Mouse (Mus musculus) megakaryocyte, embryonic 14.5 days (primary cell): ENCODE results near the gene Ralgapa2. TPM values are rescaled to one million over a fixed set of nuclear protein-coding genes. Genes with fewer than 3 reads are reported as not detected.

ENCODE experiments used
- H3K27me3 ChIP-seq: replicated peaks from 2 replicates; pipeline ENCODE3; 2012; ENCODE audit warnings: inconsistent platforms
- H3K36me3 ChIP-seq: replicated peaks from 2 replicates; pipeline ENCODE3; 2012; ENCODE audit warnings: low read length, inconsistent platforms, mixed read lengths
- H3K4me1 ChIP-seq: 2 replicates; pipeline ENCODE4 v1.6.1; 2012; ENCODE audit warnings: inconsistent platforms
- H3K4me3 ChIP-seq: replicated peaks from 2 replicates; pipeline ENCODE3; 2012; ENCODE audit warnings: moderate library complexity, mild to moderate bottlenecking, inconsistent platforms
- H3K9me3 ChIP-seq: 2 replicates; pipeline ENCODE4 v1.6.1; 2012; ENCODE audit warnings: inconsistent platforms
- FLI1 ChIP-seq: IDR thresholded peaks from 2 replicates; pipeline ENCODE4 v1.6.1; 2012; ENCODE audit warnings: low read length, inconsistent platforms, mixed read lengths
- GATA1 ChIP-seq: IDR thresholded peaks from 3 replicates; pipeline ENCODE4 v1.6.1; 2012; ENCODE audit warnings: mixed read lengths, low read length, inconsistent platforms, borderline replicate concordance
- polyA plus RNA-seq: library from polyadenylated mRNA; stranded (reverse); fragments of >175 nt; gene quantifications from 2 replicates; pipeline ENCODE4 v1.2.3, GENCODE M21; 2012; ENCODE audit warnings: low replicate concordance; ENCODE audit not compliant: insufficient read depth

Gene Ralgapa2
- polyA plus RNA-seq, 1 experiment, result 1.8 TPM

GRCm38 (mm10) chr2:146416283-146416682, 95.9 kb downstream of the Ralgapa2 start:
- Histone ChIP-seq H3K4me3 (no peak overlapping the region), H3K4me1 (peaks cover 27% of the 10 kb centered on the region), H3K9me3 (no peaks in the 10 kb centered on the region), H3K27me3 (no peaks in the 10 kb centered on the region), H3K36me3 (peaks cover 79% of the 10 kb centered on the region)
- TF ChIP-seq GATA1 (no peak), FLI1 (no peak)

DNA sequence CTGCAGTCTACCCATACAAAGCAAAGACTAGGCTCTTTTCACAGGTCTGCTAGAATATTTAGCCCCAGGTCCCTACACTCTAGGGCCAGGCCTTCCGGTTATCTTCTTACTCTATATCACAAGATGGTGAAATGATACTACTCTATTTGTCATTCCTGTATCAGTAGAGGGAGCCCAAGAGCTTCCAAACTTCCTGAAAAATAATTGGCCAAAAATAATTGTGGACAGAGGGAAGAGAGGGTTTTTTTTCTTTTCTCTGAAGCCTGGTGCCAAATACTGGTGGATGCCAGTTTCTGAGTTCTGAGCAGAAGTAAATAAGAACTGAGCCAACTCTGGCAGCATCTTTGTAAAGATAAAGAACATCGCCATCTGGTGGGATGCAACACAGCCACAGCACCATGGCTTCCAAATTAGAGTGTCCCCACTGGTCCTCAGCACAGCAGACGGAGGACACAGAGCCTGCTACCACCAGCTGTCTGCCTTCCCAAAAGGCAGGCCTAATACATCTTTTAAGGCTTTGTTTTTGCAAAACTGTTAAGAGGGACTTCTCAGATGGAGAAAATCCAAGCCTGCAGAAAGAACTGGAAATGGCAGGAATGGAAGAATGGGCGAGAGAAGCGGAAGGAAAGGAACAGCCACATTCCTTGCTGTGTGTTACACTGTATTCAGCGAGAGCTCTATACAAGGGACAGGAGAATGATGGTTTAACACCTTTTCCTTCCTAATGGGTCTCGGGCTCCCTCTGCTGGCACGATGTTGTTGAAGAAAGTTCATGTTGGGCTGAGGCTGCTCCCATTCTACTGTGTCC, 97.5 kb downstream of the Ralgapa2 start:
- Histone ChIP-seq H3K36me3 (peaks cover 79% of the 10 kb centered on the region), H3K9me3 (no peaks in the 10 kb centered on the region), H3K27me3 (no peaks in the 10 kb centered on the region), H3K4me3 (no peak overlapping the region), H3K4me1 (peaks cover 30% of the 10 kb centered on the region)
- TF ChIP-seq FLI1 (no peak), GATA1 (no peak)

- Histone ChIP-seq H3K9me3 (no peaks in the 10 kb centered on the region), H3K36me3 (peaks cover 78% of the 10 kb centered on the region), H3K4me1 (peaks cover 30% of the 10 kb centered on the region), H3K27me3 (no peaks in the 10 kb centered on the region), H3K4me3 (no peak overlapping the region)
- TF ChIP-seq GATA1, result no peak
- no peak for TF ChIP-seq FLI1
Observed at GRCm38 (mm10) chr2:146412733-146413132, 99.4 kb downstream of the Ralgapa2 start.

DNA sequence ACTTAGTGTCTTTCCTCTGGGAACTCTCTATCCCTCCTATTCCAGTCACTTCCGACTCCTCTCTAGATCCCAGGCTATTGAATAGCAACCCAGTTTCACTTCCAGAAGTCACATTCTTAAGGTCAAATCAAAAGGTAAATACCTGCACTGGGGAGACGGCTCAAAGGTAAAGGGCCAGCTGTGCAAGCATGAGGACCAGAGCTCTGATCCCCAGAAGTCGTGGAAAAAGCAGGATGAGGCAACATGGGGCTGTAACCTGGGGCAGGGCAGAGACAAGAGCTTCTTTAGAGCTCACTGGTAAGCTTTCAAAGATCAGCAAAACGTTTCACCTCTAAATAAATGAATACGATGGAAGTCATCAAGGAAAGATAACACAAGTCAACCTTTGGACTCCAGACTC, 100.2 kb downstream of the Ralgapa2 start:
- TF ChIP-seq GATA1 (no peak), FLI1 (no peak)
- no peaks in the 10 kb centered on the region for H3K9me3 ChIP-seq
- H3K27me3 ChIP-seq, result no peaks in the 10 kb centered on the region
- H3K4me1 ChIP-seq, result peaks cover 32% of the 10 kb centered on the region
- H3K4me3 ChIP-seq, result no peak overlapping the region
- H3K36me3 ChIP-seq, result peaks cover 81% of the 10 kb centered on the region

GRCm38 (mm10) chr2:146407078-146407477, 105.1 kb downstream of the Ralgapa2 start:
- TF ChIP-seq GATA1, result no peak
- no peak for TF ChIP-seq FLI1
- Histone ChIP-seq H3K4me1 (peaks cover 24% of the 10 kb centered on the region), H3K4me3 (no peak overlapping the region)

GRCm38 (mm10) chr2:146401588-146401987, 110.6 kb downstream of the Ralgapa2 start:
- Histone ChIP-seq H3K27me3 (no peaks in the 10 kb centered on the region), H3K9me3 (no peaks in the 10 kb centered on the region), H3K4me1 (peaks cover 18% of the 10 kb centered on the region), H3K36me3 (peaks cover 82% of the 10 kb centered on the region), H3K4me3 (no peak overlapping the region)
- TF ChIP-seq GATA1 (no peak), FLI1 (no peak)

More at GRCm38 (mm10) chr2:146407078-146407477, 105.1 kb downstream of the Ralgapa2 start:
- Histone ChIP-seq H3K9me3 (no peaks in the 10 kb centered on the region), H3K36me3 (peaks cover 82% of the 10 kb centered on the region), H3K27me3 (no peaks in the 10 kb centered on the region)

DNA sequence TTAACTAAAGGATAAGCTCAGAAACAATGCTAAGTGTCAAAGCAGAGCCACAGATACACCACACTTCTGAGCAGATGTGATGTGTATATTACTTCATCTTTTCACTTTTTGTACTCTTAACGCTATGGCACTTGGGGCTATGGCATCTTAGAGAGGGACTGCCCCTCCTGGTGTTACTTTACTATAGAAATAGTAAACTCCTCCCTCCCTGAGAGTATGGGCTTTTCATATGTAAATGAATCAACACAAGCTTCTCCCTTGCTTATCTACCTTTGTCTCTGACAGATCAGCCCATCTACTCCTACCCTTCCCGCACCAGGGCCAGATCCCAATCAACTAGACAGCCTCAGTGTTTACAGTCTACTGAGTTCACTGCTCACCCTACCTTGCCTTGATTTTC, 111.4 kb downstream of the Ralgapa2 start:
- H3K9me3 ChIP-seq, result no peaks in the 10 kb centered on the region
- no peak overlapping the region for H3K4me3 ChIP-seq
- no peaks in the 10 kb centered on the region for H3K27me3 ChIP-seq
- peaks cover 74% of the 10 kb centered on the region for H3K36me3 ChIP-seq
- TF ChIP-seq GATA1 (no peak), FLI1 (no peak)
- H3K4me1 ChIP-seq, result peaks cover 12% of the 10 kb centered on the region

- Histone ChIP-seq H3K36me3 (peaks cover 70% of the 10 kb centered on the region), H3K9me3 (no peaks in the 10 kb centered on the region), H3K27me3 (no peaks in the 10 kb centered on the region), H3K4me3 (no peak overlapping the region), H3K4me1 (no peaks in the 10 kb centered on the region)
- TF ChIP-seq GATA1 (no peak), FLI1 (no peak)
Observed at GRCm38 (mm10) chr2:146398211-146398865, 113.8 kb downstream of the Ralgapa2 start.

DNA sequence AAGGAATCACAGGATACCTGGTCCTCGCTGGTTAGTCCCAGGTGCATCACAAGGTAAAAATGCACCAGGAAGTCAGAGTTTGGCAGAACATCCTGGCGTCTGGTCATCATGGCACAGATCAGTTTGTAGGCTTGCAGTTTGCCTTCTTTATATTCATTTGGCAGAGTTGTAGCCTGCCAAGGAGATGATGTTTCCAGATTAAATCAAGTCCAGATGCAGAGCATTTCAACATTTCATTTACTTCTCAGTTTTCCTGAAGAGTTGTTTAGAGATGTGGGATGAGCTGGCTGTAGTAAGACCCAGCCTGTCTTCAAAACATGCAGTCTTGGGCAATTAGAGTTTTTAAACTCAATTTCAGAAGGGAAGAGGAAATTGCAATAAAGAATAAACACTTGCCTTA, 124.9 kb downstream of the Ralgapa2 start:
- Histone ChIP-seq H3K4me1 (peaks cover 16% of the 10 kb centered on the region), H3K4me3 (no peak overlapping the region), H3K27me3 (no peaks in the 10 kb centered on the region), H3K36me3 (peaks cover 85% of the 10 kb centered on the region), H3K9me3 (no peaks in the 10 kb centered on the region)
- no peak for TF ChIP-seq FLI1

GRCm38 (mm10) chr2:146384582-146384981, 127.6 kb downstream of the Ralgapa2 start:
- no peak for TF ChIP-seq FLI1
- TF ChIP-seq GATA1, result no peak
- H3K27me3 ChIP-seq, result no peaks in the 10 kb centered on the region
- H3K36me3 ChIP-seq, result peaks cover 78% of the 10 kb centered on the region
- peaks cover 16% of the 10 kb centered on the region for H3K4me1 ChIP-seq
- H3K9me3 ChIP-seq, result no peaks in the 10 kb centered on the region
- H3K4me3 ChIP-seq, result no peak overlapping the region
